Mouse (Mus musculus) C2C12 (cell line): Measurements from ENCODE around the gene Kcnh1.

ENCODE experiments used
- CEBPB ChIP-seq: IDR thresholded peaks from one replicate; pipeline ENCODE4 v1.6.1; 2011; ENCODE audit warnings: low read depth, mild to moderate bottlenecking, control low read depth, moderate library complexity
- CTCF ChIP-seq: IDR thresholded peaks from one replicate; pipeline ENCODE4 v1.5.1; 2011; ENCODE audit not compliant: control insufficient read depth, insufficient read depth, insufficient read length
- USF1 ChIP-seq: IDR thresholded peaks from one replicate; pipeline ENCODE4 v1.6.1; 2011; ENCODE audit warnings: low read depth, mild to moderate bottlenecking, control low read depth, moderate library complexity

DNA sequence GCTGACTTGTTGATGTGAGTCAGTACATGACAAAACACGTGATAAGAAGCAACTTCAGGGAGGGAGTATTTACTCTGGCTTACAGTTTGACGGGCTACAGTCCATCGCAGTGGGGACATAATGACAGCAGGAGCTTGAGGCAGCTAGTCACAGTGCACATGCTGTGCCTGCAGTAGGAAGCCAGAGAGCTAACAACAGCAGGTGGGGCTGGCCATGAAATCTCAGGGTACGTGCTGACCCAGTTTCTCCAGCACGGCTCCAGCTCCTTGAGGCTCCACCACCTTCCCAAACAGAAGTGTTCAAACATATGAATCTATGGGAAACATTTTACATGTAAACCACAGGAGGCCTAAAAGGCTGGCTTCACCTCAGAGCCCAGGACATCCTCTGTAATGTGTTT is 216.0 kb downstream of the Kcnh1 start:
- TF ChIP-seq CTCF, result no peak
- TF ChIP-seq CEBPB, result no peak
- no peak for TF ChIP-seq USF1
